Mouse (Mus musculus): ENCODE measurements around the gene Clip1.

GRCm38 (mm10) chr5:123683377-123684220 lies 819 bp downstream of the Clip1 start:
- TF ChIP-seq POLR2A (IDR thresholded peaks at IDR 0.05; ENCODE audit: control insufficient read depth, extremely low read depth, insufficient read depth, low read length, poor library complexity) (no peak), CTCF (IDR thresholded peaks at IDR 0.05; ENCODE audit: borderline replicate concordance, control insufficient read depth, extremely low read depth, insufficient read depth, low read length, poor library complexity) (0 out of 2 replicates have a peak, but pooled peaks have one; percentile 23)

All from thymus, adult 2 months (tissue).